Mouse (Mus musculus): Measurements from ENCODE around the gene Vstm2l.

The Vstm2l gene

DNA sequence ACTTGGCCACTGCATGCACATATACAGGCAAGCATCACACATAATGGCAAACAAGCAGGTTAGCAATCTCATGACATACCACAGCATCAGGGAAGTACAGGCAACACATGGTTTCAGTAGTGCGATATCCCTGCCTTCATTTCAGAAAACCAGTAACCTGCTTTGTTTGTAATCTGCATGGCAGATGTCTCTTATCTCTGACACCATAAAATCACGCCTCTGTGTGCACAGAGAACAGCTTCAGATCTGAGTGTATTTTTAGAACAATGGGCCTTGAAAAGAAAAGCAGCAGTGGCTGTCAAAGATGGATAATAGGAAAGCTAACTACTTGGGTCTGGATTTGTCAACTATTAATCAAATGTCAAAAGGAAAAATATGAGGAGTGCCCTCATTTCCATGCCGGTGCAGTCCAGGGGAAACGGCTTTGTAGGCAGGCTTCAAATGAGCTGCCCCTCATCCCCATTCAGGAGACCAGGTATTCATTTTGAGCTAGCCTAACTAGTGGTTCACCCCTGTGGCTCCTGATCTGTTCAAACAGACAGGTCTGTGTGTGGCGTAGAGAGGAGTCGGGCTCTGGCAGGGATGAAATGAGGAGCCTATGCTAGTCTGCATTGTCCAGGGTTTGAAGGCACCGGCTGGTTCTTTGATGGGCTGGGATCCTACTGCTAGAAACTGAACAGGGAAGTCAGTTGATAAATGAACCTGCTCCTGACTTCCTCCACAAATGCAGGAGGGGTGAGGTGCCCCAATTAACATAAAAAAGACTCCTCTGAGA, 74.2 kb downstream of the Vstm2l start:
- in situ Hi-C loops (cut with MboI; ENCODE audit: unreplicated experiment in 2 of 2) = loop anchor here (5.0 to 10.0 kb wide), 3 partner anchors 356 to 384 kb away; no protein-coding TSS in a partner anchor

DNA sequence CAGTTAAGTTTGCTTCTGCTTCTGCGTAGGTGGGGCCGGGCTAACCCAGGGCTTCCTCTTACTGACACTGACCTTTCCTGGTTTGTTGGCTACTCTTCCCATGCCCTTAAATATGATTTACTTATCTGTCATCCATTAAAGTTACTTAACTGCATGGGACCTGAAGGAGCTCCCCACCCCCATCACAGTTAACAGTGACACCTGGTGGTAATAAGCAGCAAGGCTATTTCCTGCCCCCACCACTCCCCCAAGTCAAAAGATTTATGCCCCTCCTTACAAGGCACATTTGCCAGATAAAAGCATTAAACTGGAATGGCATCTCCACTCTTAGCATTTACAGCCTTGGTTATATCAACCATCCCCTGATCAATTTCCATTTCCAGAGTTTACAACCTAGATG, 75.5 kb downstream of the Vstm2l start:
- in situ Hi-C loops (cut with MboI; ENCODE audit: unreplicated experiment in 2 of 2) = loop anchor here (5.0 to 10.0 kb wide), 3 partner anchors 358 to 385 kb away; no protein-coding TSS in a partner anchor

DNA sequence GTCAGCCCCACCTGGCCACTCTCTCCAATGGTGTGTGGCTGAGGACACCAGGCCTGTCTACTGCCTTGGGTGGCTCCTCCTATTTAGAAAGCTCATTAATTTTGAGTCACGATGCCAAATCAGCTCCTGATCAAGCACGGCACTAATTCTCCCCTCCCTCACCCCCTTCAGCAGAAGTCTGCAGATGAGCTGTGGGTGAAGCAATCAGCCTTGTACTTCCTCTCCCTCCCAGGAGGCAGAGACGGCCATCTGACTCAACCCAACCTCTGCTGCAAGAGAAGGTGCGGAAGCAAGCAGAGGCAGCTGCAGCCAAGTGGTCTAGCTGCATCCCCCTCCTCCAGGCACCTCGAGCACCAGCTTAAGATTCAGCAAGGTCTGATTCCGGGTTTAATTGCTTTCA, 76.6 kb downstream of the Vstm2l start:
- in situ Hi-C loops (cut with MboI; ENCODE audit: unreplicated experiment in 2 of 2) = no loop called here

DNA sequence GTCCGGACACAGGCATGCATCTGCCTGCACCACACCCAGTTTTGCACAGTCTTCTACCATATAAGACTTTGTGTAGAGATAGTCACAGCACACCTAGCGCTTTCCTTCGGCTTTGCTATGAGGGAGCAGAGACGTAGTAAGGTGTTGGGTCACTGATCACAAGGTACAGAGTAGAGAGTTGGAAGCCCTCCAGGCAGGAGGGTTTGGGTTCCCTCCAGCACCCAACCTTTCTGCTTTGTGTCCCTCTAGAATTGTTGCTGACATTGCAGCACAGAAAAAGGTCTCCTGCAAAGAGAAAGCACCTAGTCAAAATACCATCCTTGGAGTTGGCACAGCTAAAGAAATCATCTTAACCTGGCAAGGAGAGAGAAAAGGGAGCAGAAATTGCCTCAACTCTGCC, 78.0 kb downstream of the Vstm2l start:
- in situ Hi-C loops (cut with MboI; ENCODE audit: unreplicated experiment in 2 of 2) = no loop called here

Measured in v-Abl transformed pro-B cells (cell line).